Mouse (Mus musculus): Measurements from ENCODE around the gene Glrb.

Glrb gene

DNA sequence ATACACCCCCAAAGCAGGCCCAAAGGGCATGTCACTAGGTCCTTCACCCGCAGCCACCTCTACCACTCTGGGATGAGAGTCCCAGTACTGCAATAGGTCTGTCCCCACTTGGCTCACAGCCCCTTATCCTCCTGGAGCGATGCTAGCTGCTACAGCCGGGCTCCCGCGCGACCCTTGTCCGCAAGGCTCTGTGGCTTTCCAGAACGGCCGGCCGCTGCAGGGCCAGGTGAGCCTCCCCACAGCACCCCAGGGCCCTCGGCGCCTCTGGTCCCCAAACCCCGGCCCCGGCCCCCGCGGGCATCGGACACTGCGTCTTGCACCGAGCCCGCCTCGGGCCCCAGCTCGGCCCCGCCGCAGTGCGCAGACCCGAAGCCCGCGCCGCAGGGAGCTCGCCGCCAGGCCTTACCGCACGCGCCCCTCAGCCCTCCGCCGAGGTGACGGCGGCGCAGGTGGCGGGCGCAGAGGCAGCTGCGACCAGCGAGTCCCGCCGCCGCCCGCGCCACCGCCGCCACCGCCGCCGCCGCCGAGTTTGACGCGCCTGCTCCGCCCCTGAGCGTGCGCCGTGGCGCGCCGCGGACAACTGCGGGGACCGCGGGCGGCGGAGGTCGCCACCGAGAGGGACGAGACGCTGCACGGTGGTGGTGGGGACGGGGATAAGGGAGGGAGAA, at the start of gene Glrb:
Glrb (minus strand) TSS at position 550 of the 668 bp plus-strand sequence.
- peak; percentile 49 for DNase-seq (ENCODE audit: low spot score)

DNA sequence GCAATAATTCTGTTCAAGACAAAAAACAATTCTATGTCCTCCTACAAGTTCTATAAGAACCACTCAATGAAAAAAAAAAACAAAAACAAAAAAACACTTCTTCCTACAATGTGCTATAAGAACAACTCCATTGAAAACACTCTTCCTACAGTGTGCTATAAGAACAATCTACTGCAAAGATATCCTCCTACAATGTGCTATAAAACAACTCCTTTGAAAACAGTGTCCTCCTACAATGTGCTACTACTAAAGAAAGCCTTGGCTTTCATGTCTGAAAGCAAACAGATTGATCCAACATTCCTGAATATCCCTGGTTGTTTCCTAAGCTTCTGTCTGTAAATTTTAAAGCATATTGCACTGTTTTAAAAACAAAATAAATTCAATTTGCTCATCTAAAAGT, 46.5 kb upstream of the Glrb start:
- no peak for DNase-seq (ENCODE audit: low spot score)

DNA sequence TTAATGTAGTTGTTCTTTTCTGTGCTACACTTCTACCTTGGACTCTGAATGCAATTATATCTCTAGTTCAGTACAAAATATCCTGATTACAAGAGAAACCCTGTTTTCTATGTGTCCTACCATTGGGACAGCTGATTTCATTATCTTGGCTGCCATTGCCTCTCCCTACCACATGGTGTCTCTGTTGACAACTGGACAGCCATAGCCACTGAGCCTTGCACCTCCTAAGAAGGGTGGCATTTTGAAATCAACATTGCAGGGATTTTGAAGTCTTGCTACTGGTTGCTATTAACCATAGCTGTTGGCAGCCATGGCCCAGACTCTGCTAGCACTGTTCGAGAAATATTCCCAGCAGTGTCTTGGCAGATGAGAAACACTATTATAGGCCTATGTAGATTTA, 45.1 kb upstream of the Glrb start:
- DNase-seq (ENCODE audit: low spot score) = peak; percentile 53

DNA sequence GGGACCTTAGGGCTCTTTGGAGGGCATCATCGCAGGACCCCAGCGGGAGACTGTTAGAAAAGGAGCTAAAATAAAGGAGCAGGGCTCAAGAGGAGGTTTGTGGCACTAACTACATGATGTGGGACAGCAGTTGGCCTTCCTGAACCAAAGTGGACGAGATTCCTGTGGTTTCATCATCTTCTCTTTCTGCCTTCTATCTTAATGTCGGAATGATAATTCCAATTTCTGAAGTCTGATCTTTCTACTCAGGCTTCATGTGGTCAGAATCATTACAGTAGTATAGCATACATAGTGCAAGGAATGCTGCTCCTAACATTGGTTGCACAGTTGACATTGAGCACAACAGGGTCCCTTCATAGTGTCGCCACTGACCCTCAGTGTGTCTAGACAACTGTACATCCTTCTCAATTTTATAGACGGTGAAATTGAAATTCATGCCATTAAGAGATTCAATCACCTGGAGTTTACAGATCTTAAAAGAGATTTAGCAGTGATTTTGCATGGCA, 372 bp upstream of the Glrb start:
- DNase-seq (ENCODE audit: low spot score) = no peak

DNA sequence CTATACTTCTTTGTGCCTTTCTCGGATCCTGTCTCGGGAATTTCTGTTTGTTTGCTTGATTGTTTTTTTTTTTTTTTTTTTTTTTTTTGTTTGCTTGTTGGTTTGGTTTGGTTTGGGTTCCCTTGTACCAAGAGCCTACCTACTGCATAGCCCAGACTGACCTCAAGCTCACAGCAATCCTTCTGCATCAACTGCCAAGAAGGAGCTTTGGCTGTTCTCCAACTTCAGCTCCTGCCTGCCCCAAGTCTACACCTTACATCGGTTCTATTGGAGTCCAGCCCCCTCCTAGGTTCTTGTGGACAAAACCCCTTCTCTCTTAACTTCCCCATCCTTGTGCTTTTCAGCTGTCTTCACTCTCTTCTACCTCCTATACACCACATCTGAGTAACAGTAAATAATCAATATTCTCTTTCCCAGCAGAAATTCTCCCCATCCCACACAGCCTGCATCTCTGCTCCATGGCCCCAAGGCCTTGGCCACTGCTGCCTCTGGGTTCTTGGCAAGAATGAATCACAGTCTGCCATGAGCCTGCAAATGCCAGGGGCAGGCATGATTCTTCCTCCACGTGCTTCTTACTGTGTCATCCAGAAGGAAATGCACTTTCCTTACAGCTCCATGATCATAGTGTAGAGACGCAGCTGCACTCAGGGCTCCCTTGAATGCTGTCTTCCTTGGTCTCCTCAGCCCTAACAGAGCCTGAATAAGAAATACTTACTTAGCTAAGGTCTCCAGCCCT, 18.5 kb downstream of the Glrb start:
- no peak for DNase-seq (ENCODE audit: low spot score)

DNA sequence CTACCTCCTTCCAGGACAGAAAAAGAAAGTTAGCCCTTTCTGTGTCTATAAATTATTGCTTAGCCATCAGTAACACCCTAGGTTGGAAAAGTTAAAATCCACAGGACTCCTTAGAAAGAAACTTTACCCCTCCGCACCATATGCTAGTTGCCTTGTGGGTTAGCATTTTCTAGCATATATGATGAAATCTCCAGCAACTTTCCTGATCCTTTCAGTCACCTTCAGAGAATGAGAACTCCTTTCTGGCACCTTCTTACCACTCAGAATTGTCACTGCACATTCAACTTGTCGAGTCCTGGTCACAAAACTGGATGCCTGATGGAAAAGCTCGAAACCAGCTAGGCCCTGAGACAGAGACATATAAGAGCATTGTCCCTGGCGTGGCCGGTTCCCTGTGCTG, 19.1 kb downstream of the Glrb start:
- DNase-seq (ENCODE audit: low spot score) = no peak

DNA sequence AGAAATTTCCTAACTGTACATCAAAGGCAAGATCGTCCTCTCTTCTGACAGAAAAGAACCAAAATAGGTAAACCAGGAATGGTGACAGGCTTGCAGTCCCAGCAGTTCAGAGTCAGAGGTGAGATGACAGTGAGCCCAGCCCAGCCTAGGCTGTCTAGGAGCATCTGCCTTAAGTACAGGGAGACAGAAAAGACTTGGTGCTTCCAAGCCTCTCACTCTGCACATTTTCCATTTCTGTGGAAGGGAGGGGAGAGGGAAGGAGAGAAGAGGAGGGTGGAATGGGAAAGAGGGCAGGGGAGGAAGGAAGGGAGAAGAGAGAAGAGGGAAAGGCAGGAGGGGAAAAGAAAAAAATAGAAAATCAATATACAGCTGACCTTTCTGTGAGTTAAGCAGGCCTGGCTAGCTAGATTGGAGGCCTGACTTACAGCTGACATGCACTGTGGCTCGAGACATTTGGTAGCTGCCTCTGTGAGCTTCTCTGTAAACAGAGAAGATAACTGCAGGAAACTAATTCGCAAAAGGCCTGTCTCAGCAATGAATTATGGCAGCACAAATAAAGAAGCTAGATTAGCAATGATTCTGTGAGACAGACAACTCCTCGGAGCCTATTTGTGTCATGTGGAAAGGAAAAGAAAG, 20.3 kb downstream of the Glrb start:
- no peak for DNase-seq (ENCODE audit: low spot score)

DNA sequence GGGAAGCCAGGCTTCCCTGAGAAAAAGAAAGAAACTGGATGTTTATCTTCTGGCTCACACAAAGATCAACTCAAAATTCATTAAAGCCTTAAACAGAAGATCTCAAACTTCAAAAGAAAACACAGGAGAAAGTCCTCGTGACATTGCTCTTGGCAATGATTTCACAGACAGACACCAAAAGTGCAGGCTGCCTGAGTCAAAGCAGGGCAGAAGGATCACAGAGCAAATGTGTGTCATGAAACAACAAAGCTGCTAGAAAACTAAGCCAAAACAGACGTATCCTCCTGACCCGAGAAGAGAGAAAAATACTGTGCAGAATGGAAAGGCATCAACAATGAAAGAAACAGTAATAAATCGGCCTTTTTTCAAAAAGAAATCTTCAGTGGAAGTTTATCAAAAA, 22.4 kb downstream of the Glrb start:
- DNase-seq (ENCODE audit: low spot score) = no peak

DNA sequence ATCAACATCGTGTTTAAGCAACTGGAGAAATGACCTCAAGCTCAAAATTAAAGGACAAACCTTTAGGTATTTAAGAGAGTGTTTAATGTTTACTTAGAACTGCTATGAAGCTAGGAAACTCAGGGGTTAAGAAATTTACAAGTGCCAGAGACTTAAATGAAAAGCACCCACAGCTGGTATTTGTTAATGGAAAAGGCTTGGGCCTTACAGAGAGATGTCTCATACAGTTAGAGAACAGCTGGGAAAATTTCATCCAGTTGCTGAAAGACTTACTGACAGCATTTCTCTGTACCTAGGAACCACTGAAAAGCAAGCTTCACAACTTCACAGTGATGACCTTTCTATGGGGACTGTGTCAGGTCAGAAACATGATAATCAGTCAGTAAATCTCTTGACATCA, 28.3 kb downstream of the Glrb start:
- no peak for DNase-seq (ENCODE audit: low spot score)

DNA sequence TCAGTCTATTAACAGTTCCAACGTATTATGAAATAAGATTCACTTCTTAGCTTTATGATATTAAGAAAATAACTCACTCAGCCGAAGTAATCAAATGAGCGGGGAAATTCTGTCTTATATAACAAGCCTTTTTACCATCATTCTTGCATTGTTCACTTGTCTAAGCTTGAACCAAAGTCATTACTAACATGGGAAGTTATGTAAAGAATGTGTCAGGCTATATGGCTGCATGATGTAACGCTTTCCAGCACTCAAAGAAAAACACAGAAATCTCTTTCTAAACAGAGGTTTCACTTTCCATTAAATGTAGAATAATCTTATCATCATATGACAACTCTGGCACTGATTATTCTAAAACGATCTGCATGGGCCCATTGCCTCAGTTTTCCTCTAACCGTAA, 29.9 kb downstream of the Glrb start:
- no peak for DNase-seq (ENCODE audit: low spot score)

DNA sequence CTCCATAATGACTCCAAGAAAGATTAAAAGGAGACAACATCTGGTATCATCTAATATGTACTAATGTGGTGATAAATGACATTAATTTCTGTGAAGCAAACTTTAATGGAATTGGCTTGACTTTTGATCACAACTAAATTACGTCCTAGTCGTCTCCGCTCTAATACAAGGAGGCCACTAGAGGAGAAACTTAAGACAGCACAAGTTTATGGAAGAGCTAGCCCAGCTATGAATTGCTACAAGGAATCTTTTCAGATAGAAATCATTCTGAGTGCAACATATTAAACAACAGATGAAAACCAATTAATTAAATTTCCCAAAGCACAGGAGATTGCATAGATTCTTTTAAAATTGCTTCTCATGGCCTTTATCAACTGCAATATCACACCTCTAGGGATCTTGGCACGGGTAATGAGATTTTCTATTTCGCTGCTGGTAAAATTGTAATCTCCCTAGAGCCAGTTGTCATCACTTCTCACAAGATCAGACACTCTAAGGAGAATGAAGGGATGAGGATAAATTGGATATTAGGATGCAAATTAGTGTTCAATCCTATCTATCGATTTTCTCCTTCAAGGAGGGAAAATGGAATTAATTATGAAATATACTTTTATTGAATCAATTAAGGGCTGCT, 32.7 kb downstream of the Glrb start:
- no peak for DNase-seq (ENCODE audit: low spot score)

DNA sequence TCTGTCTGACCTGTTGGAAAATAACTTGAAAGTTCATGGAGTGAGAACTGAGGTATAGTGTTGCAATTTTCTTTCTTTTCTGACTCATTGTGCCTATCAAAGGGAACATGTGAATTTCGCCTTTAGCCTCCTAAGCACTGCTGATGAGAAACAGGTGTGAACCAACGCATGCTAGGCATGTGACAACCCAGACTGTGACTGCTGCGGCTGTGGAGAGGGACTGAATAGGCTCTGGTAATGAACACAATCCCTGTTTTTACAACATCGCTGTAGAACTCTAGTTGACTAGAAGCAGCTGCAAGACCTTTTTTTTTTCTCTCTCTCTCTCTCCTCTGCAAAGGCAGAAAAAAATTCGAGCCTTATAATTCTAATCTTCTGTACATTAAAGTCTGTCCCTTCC, 34.9 kb downstream of the Glrb start:
- no peak for DNase-seq (ENCODE audit: low spot score)

DNA sequence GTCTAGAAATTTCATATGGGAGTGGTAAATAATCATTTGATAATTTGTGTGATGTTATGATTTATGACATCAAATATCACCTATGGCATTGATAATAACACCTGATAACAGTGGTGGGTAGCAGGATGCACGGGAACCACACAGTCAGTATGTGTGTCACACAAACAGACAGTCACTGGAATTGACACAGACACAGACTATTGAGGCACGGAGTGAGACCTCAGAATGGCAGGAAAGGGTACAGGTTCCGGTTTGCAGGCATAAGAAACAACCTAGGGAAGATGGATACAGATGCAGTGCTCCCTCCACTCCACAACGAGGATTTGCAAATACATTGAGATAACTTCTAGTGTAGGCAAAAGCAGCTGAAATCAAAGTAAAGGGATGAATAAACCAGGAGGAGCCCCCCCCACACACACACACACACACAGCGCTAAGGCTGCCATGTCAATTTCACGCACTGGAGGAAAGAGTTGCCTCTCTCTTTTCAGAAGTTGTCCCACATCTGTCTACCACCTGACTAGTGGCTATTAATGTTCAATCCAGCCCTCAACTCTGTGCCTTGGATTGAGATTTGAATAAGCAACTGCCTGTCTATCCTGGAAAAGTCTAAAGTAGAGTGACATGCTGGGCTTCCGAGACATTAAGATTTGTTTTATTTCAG, 38.6 kb downstream of the Glrb start:
- DNase-seq (ENCODE audit: low spot score) = no peak

DNA sequence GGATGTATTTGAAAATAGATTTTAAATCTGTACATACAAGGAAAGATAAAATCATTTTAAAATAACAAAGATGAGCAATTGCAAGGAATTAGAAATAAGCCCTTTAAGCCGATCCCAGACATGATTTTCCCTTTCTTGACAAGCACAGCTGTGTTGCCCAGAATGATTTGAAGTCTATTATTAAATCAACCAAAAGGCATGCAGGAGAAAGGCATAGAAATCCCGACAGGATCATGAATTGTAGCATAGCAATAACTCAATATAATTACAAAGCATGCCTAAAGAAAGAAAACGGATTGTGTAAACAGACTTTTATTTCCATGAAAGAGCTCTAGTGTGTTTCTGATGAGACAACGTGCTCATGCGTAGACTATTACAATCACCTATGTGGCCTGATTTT, 39.4 kb downstream of the Glrb start:
- DNase-seq (ENCODE audit: low spot score) = no peak

DNA sequence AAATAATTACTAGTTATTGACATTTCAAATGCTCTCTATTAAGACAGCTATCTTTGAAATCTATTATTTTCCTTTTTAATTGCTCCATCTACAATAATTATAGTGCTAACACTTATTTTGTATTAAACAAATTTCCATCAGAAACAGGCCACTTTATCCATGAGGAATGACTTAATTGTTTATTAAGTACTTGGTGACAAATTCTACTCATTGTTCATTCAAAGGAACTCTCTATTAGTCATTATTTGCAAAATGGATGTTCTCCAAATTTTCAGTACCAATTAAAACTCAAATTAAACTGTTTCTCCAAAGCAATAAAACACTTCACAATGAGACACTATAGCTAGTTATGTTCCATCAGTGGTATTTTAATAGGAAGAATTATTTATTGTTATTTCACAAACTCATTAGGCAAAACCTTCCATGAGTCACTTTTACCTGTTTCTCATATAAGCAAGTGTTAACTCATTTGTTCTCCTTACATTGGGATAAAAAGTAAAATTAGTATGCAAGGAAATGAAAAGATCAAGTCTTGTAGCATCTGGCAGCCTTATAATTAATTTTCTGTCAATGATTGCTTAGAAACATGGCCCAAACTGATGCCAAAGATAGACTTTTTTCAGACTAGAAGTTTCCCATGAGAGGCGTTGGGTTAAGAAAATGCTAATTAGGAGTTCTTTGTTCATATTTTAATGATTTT, 41.8 kb downstream of the Glrb start:
- no peak for DNase-seq (ENCODE audit: low spot score)

DNA sequence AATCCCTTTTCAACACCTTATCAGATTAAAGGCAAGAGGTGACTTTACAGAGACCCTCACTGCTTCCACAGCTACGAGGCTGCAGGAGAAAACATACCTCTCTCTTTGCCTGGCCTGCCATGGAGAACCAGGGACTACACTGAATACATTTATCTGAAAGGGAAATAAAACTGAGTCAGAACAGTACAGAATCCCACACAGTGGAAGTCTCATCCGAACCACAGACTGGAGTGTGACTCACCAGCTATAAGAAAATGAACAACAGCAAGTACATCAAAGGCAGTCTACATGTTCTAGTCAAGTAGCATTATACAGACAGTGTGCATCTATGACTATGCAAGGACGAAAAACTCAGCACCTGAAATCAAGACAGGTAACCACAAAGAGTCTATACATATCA, 46.1 kb downstream of the Glrb start:
- DNase-seq (ENCODE audit: low spot score) = no peak

DNA sequence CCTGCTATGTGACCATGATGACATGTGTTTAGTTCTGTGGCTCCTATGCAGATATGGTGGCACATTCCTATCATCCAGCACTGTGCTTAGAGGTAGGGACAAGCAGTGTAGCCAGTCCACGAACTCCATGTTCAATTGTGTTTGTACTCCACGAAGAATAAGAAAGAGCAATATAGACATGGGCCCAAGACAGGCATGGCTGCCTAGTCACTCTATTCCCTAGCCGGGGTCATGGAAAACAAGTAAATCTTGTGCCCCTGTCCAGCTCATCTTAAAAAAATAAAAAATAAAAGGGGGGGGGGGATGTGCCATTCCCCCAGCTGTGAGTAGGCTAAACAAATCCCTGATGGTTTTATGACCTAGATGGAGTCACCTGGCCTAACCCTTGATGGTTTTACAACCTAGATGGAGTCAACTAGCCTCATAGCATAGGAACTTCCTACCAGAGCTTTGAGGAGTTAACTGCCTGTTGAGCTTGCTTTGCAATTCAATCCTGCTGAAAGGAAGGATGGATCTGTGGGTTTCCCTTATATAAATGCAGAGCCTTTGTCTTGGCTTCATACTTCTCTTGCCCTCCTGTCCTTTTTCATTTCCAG, 60.5 kb downstream of the Glrb start:
- no peak for DNase-seq (ENCODE audit: low spot score)

DNA sequence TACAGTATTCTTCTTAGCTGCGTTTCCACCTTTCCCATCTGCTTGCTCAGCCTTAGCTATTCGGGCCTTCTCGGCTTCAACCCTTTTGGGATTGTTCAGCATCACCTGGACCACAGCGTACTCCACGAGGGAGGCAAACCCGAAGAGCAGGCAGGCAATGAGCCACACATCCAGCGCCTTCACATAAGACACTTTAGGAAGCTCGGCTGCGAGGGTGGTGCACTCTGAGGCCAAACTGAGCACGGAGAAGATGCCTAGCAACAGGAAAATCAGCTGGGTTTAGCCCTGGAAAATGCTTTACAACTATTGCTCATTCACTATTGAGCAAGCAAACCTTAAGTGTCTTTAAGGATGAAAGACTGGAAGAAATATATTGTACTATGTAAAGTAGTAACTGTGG, 62.5 kb downstream of the Glrb start:
- no peak for DNase-seq (ENCODE audit: low spot score)

DNA sequence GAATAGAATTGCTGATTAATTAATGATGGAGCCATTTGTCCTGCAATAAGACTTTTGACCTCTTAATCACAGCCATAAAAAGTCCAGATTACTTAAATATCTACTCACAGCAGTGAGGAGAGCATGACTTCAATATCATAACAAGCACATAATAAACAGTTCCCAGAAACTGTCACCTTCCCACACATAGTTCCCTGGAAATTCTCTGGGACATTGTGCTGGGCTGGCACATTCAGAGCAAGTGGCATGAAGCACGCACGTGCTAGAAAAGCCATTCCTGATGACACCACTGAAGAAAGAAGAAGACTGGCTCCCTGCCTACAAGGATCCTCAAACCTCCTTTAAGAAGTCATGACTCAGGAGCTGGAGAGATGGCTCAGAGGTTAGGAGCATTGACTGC, 67.8 kb downstream of the Glrb start:
- DNase-seq (ENCODE audit: low spot score) = no peak

DNA sequence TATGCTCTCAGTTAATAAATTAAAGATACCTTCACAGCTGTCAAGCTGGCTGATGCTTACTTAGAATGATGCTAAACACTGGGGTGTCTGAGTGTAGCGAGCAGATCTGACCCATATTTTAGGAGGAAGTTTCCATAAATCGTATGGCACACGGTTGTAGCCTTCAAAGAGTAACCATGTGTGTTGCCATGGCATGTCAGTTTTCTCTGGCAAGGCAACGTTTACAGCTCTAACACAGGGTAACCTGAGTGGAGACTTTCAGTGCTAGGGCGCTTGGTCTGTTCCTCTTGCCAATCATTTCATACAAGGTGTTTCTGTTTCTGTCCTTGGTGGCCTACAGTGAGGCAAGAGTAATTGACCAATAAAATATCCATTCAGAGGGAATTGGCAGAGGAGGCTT, 73.6 kb downstream of the Glrb start:
- no peak for DNase-seq (ENCODE audit: low spot score)

DNA sequence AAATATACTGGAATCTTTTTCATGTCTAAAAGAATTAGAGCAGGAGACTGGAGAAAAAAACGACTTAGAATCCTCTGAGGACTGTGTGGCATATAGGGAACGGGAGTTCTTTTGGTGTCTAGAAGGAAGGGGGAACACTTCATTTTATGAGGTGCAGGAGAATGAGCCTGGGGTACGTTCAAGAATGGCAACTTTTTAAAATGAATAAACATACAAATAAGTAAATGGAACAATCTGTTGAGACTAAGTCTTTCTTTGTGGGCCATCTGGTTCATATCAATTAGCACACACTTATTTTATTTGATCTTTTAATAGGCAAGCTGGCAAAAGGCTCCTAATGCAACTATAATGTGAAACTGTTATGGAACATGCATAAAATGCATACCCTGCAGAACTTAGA, 75.9 kb downstream of the Glrb start:
- DNase-seq (ENCODE audit: low spot score) = no peak
